Mouse (Mus musculus): Measurements from ENCODE around the gene Duox1.

- TF ChIP-seq CTCF (IDR thresholded peaks at IDR 0.05; ENCODE audit: low read depth, low read length): no peak
- TF ChIP-seq GATA1 (IDR thresholded peaks at IDR 0.05; ENCODE audit: borderline replicate concordance, low read length): no peak
Measured at GRCm38 (mm10) chr2:122284091-122284490, 31.4 kb upstream of the Duox1 start.

Data from G1E (cell line).